Mouse (Mus musculus) cerebellum, adult 2 months (tissue): ENCODE measurements around the gene Sat2. TPM values are rescaled to one million over a fixed set of nuclear protein-coding genes. Genes with fewer than 3 reads are reported as not detected.
A peak's percentile ranks its signal among the peaks of the same experiment; 100 is the strongest.

Experiments used
- DNase-seq, 2 experiments: peaks; one replicate each; pipeline ENCODE4 v3.0.0; 2021
- H3K27ac ChIP-seq: fragments of 200-500 bp; 2 replicates; pipeline ENCODE4 v1.5.1; 2012; ENCODE audit warnings: low read length, control low read depth, inconsistent platforms; ENCODE audit not compliant: insufficient read depth
- H3K27me3 ChIP-seq: fragments of 200-500 bp; 2 replicates; pipeline ENCODE4 v1.6.1; 2012; ENCODE audit warnings: inconsistent platforms, mild to moderate bottlenecking, low read length, moderate library complexity; ENCODE audit not compliant: control insufficient read depth, insufficient read depth
- H3K4me1 ChIP-seq: fragments of 200-500 bp; 2 replicates; pipeline ENCODE4 v1.6.1; 2011; ENCODE audit warnings: low read length; ENCODE audit not compliant: control insufficient read depth, insufficient read depth
- H3K4me3 ChIP-seq: fragments of 200-500 bp; replicated peaks from 2 replicates; pipeline ENCODE3; 2011; ENCODE audit warnings: mild to moderate bottlenecking, low read depth, low read length, control low read depth; ENCODE audit not compliant: insufficient read depth
- CTCF ChIP-seq: fragments of 200-500 bp; IDR thresholded peaks from 2 replicates; pipeline ENCODE4 v1.5.1; 2011; ENCODE audit warnings: low read depth, mild to moderate bottlenecking, control low read depth, low read length, moderate library complexity, borderline replicate concordance; ENCODE audit not compliant: insufficient read depth
- POLR2A ChIP-seq: fragments of 200-500 bp; IDR thresholded peaks from 2 replicates; pipeline ENCODE4 v1.6.1; 2011; ENCODE audit warnings: low read length, control low read depth, borderline replicate concordance; ENCODE audit not compliant: insufficient read depth
- WGBS: fragments of 180-500 bp; shearing (Covaris S2); methylation state at CpG from one replicate; pipeline ENCODE4 v1.1.7; 2018; 5-methylcytosine and 5-hydroxymethylcytosine counted together
- polyA plus RNA-seq: library from polyadenylated mRNA; depleted of rRNA; stranded (reverse); fragments of >200 nt; gene quantifications from 2 replicates; pipeline ENCODE4 v1.2.3, GENCODE M21; 2012

Sat2 gene
- polyA plus RNA-seq, 1 experiment = 32.4 TPM

DNA sequence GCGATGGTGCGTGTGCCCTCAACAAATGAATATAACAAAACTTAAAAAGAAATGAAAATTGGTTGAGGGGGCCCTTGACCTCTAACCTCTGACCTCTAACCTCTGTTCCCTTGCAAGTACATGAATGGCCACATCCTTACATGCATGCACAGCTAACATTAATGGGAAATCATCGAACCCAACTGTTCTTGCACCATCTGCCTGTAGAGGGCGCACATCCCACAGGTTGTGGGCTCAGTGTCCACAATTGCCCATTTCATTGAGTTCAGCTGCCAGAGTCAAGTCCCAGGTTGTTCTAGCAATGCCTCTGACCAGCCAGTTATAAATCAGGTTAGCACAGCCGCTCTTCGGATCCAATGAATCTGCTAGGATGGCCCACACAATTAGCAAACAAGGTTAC, 6.5 kb downstream of the Sat2 start:
- Histone ChIP-seq H3K27me3 (no peaks in the 10 kb centered on the region), H3K27ac (no peak overlapping the region), H3K4me3 (no peak overlapping the region), H3K4me1 (peaks cover 8% of the 10 kb centered on the region; the same call in 1 of the 2 replicates)
- 35% methylated on average over 6 of the region's 6 CpGs for WGBS
- peak; percentile 97 for TF ChIP-seq CTCF
- no peak for TF ChIP-seq POLR2A
- peak; percentile 81 to 86 for DNase-seq

DNA sequence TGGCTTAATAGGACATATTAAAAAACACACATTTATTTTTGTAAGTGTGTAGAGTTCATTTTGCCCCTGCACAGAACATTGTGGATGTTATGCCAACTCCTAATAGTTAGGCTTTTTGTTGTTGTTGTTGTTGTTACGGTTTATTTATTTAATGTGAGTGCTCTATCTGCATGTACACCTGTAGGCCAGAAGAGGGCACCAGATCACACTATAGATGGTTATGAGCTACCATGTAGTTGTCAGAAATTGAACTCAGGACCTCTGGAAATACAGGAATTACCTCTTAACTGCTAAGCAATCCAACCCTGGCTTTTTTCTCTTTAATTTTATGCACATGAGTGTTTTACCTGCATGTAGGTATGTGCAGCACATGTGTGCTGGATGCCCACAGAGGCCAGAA, 8.0 kb downstream of the Sat2 start:
- Histone ChIP-seq H3K4me1 (peaks cover 5% of the 10 kb centered on the region; the same call in 1 of the 2 replicates), H3K4me3 (no peak overlapping the region), H3K27ac (no peak overlapping the region), H3K27me3 (no peaks in the 10 kb centered on the region)
- TF ChIP-seq POLR2A (no peak), CTCF (no peak)
- peak in 1 of 2 experiments; percentile 31 for DNase-seq
- 37% methylated on average over 1 of the region's 1 CpGs for WGBS

DNA sequence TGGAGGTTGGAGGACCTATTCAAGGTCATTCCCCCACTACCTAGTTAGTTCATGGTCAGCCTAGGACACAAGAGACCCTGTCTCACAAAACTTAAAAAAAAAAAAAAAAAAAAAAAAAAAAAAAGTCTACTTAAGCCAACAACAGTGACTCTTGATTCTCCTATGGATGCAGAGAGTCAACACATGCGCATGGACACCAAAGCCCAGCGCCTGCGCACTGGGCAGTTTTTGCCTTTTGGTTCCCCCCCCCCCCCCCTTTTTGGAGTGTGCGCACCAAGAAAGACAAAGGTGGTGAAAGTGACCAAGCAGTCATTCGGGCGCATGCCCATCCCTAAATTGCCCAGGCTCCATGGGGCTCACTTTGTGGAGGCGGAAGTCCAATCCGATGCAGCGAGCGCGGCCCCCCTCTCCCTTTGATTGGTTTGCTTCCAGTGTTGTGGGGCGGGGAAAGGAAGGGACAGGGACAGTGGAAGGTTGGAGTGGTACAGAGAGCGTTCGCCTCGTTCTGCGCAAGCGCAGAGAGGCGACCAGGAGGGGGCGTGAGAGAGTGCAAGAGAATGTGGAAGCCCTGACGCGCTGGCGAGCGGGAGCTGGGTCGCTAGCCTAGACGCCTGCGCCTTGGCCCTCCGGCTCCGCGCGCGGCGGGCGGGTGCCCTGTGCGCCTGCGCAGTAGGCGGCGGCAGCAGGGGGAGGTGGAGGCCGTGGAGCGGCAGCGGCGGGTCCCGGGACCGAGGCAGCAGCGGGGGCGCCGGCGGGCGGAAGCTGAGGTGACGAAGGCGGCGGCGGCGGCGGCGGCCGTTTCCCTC, 10.7 kb downstream of the Sat2 start, which contains the start of gene Fxr2:
Fxr2 (plus strand) TSS at position 707 of the 806 bp plus-strand sequence.
- no peaks in the 10 kb centered on the region for H3K27me3 ChIP-seq
- under 1% methylated on average over 54 of the region's 56 CpGs for WGBS

DNA sequence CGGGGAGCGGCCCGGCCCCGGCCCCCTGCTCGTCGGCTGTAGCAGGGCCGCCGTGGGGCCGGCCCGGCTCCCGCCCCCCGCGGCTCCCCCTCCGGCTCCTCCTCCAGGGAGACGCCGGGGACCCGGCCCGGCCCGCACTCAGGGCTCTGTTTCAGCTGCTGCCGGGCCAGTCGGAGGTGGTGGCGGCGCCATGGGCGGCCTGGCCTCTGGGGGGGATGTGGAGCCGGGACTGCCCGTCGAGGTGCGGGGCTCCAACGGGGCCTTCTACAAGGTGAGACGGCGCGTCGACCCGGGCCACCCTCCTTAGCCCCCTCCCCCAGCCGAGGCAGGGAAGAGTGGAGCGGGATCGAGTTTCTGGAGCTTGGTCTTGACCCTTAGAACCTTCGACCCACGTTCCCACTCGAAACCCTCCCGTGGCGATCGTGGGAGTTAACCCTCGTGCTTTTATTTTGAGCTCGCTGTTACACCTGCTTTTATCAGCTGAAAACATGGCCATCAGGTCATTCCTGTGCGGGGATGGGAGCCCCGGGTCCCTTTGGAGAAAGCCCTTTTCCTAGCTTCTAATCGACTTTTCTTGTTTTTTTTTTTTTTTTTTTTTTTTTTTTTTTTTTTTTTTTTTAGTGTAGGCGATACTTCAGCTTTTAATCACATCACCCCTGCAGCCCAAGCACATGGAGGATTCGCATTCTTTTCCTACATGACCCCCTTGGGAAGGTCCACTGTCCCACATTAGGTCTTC, 11.5 kb downstream of the Sat2 start:
- Histone ChIP-seq H3K4me1 (peaks cover 4% of the 10 kb centered on the region; the same call in 1 of the 2 replicates), H3K4me3 (peak overlapping the region; percentile 98), H3K27ac (peak overlapping the region; percentile 43), H3K27me3 (no peaks in the 10 kb centered on the region)
- DNase-seq = no peak
- under 1% methylated on average over 49 of the region's 50 CpGs for WGBS
- TF ChIP-seq POLR2A (no peak), CTCF (no peak)

More for the DNA sequence above, 10.7 kb downstream of the Sat2 start, which contains the start of gene Fxr2:
- TF ChIP-seq POLR2A = peak; percentile 59; the same call in 1 of the 2 replicates
- TF ChIP-seq CTCF = peak; percentile 78
- DNase-seq = peak; percentile 100
- Histone ChIP-seq H3K4me1 (peaks cover 4% of the 10 kb centered on the region; the same call in 1 of the 2 replicates), H3K4me3 (peak within 1 kb of the TSS; percentile 98), H3K27ac (peak within 1 kb of the TSS; percentile 43)

DNA sequence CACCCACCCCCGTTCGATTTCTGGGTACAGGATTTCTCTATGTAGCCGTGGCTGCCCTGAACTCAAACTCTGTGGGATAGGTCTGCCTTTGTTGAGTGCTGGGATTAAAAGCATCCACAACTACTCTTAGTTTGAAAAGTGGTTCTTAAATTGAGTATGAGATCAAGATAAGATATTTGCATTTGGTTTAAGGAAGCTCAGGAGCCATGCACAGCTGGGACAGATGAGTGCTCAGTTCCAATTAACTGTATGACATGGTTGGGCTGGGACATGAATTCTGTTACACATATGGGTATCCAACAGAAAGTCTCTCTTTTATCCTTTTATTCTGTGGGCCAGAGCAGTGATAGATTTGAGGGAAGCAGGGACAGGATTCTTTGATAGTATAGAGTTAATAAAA, 13.6 kb downstream of the Sat2 start:
- peaks cover 4% of the 10 kb centered on the region; the same call in 1 of the 2 replicates for H3K4me1 ChIP-seq
- no peak for DNase-seq
- no peak overlapping the region for H3K27ac ChIP-seq
- no peaks in the 10 kb centered on the region for H3K27me3 ChIP-seq
- WGBS = 62% methylated on average over 3 of the region's 3 CpGs
- H3K4me3 ChIP-seq = no peak overlapping the region
- TF ChIP-seq POLR2A = no peak
- TF ChIP-seq CTCF = no peak

DNA sequence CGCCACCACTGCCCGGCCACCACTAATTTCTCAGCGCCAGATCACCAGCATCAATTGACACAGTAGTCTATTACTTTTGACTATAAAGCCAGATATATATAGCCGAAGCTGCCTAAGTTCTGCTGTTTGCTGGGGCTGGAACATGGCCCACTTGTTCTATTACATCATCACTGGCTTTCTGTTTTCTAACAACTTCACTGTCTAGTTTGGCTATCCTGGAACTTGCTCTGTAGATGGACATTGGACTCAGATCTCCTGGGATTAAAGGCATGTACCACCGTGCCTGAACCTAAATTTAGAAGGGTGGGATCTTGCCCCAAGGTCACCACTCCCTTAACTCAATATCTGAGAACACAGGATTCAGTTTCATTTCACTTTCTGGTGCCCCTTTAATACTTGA, 24.0 kb downstream of the Sat2 start:
- no peak overlapping the region for H3K4me3 ChIP-seq
- no peaks in the 10 kb centered on the region for H3K27me3 ChIP-seq
- H3K4me1 ChIP-seq = no peaks in the 10 kb centered on the region
- DNase-seq = no peak
- WGBS = 89% methylated on average over 5 of the region's 5 CpGs
- no peak overlapping the region for H3K27ac ChIP-seq
- TF ChIP-seq CTCF = no peak
- TF ChIP-seq POLR2A = no peak

DNA sequence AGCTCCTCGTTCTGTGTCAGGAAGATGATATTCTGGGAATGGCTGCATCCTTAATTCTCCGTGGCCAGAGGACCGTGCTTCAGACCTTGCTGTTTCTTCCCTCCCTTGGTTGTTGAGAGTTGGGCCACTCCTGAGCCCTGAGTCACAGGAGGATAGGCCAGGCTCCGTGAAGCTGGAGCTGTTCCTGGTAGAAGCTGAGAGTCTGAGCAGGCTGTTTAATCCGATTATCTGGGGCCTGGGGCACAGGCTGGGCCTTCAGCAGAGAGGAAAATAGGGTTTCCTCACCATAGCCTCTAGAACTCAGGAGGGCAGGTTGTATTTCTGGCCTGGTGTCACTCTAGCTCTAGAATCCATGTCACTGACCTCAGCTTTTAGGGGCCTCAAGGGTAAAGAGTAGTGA, 31.6 kb downstream of the Sat2 start:
- no peaks in the 10 kb centered on the region for H3K27me3 ChIP-seq
- no peak overlapping the region for H3K4me3 ChIP-seq
- TF ChIP-seq CTCF = no peak
- TF ChIP-seq POLR2A = no peak
- 0 out of 2 replicates have a peak, but pooled peaks cover 5% of the 10 kb centered on the region for H3K4me1 ChIP-seq
- H3K27ac ChIP-seq = no peak overlapping the region
- WGBS = 60% methylated on average over 5 of the region's 5 CpGs
- DNase-seq = no peak

DNA sequence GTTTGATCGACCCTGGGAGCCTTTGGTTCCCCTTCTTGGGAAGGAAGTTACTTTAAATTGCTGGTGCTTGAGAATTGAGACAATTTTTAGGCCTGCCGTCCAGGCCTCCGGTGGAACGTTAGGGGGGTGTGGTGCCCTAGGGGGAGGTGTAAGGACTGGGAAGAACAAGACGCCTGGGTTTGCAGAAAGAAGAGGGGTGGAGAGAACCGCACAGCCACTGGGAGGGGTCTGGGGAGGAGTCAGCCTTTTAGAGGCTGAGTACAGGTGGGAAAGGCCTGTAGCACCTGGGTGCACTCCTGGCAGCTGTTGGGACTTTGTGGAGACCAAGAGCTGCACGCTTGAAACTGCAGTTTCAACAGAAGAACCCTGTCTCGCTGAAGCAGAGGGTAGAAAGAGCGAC, 32.9 kb downstream of the Sat2 start:
- WGBS = 55% methylated on average over 9 of the region's 9 CpGs
- no peak for TF ChIP-seq CTCF
- TF ChIP-seq POLR2A = no peak
- H3K27ac ChIP-seq = no peak overlapping the region
- no peak overlapping the region for H3K4me3 ChIP-seq
- H3K27me3 ChIP-seq = no peaks in the 10 kb centered on the region
- H3K4me1 ChIP-seq = 0 out of 2 replicates have a peak, but pooled peaks cover 5% of the 10 kb centered on the region
- DNase-seq = no peak
